Mouse (Mus musculus) cortical plate, adult 2 months (tissue): ENCODE results near the gene Pwp1. TPM values are rescaled to one million over a fixed set of nuclear protein-coding genes. Genes with fewer than 3 reads are reported as not detected.
A peak's percentile ranks its signal among the peaks of the same experiment; 100 is the strongest.

Experiments
- H3K27ac ChIP-seq: fragments of 200-500 bp; 2 replicates; pipeline ENCODE4 v1.5.1; 2012; ENCODE audit warnings: low read length, control low read depth, inconsistent platforms; ENCODE audit not compliant: insufficient read depth
- H3K4me1 ChIP-seq: fragments of 200-500 bp; 2 replicates; pipeline ENCODE4 v1.6.1; 2011; ENCODE audit warnings: low read length; ENCODE audit not compliant: control insufficient read depth, insufficient read depth
- H3K4me3 ChIP-seq: fragments of 200-500 bp; 2 replicates; pipeline ENCODE4 v1.5.1; 2011; ENCODE audit warnings: mild to moderate bottlenecking, low read length, control low read depth; ENCODE audit not compliant: insufficient read depth
- CTCF ChIP-seq: fragments of 200-500 bp; IDR thresholded peaks from 2 replicates; pipeline ENCODE4 v1.5.1; 2011; ENCODE audit warnings: mild to moderate bottlenecking, control low read depth, low read length; ENCODE audit not compliant: insufficient read depth; ENCODE audit errors: extremely low read depth
- POLR2A ChIP-seq: fragments of 200-500 bp; IDR thresholded peaks from 2 replicates; pipeline ENCODE4 v1.6.1; 2011; ENCODE audit warnings: mild to moderate bottlenecking, low read length, control low read depth; ENCODE audit not compliant: insufficient read depth; ENCODE audit errors: extremely low read depth
- polyA plus RNA-seq: library from polyadenylated mRNA; depleted of rRNA; stranded (reverse); fragments of >200 nt; gene quantifications from 2 replicates; pipeline ENCODE4 v1.2.3, GENCODE M21; 2012; rRNA removed

Pwp1 gene
- polyA plus RNA-seq, 1 experiment, result 16.5 TPM

GRCm38 (mm10) chr10:85879886-85880486, 50.7 kb downstream of the Pwp1 start:
- Histone ChIP-seq H3K4me1 (no peaks in the 10 kb centered on the region), H3K27ac (no peak overlapping the region), H3K4me3 (no peak overlapping the region)
- TF ChIP-seq POLR2A (no peak), CTCF (no peak)

- H3K27ac ChIP-seq, result peak within 1 kb of the TSS; percentile 59; the same call in 1 of the 2 replicates
- TF ChIP-seq POLR2A (no peak), CTCF (no peak)
- peaks cover 3% of the 10 kb centered on the region; the same call in 1 of the 2 replicates for H3K4me1 ChIP-seq
- H3K4me3 ChIP-seq, result peak within 1 kb of the TSS; percentile 37
These were observed 87.4 kb downstream of the Pwp1 start, which contains the start of gene Prdm4 for GRCm38 (mm10) chr10:85916498-85917309. TSS of gene Prdm4 (minus strand) at chr10:85917142.

GRCm38 (mm10) chr10:85927676-85928445, 98.6 kb downstream of the Pwp1 start, which contains the start of gene Ascl4:
TSS of gene Ascl4 (plus strand) at chr10:85927681.
- TF ChIP-seq CTCF, result no peak
- no peak for TF ChIP-seq POLR2A
- peaks cover 4% of the 10 kb centered on the region for H3K4me1 ChIP-seq
- H3K4me3 ChIP-seq, result peak within 1 kb of the TSS; percentile 39
- no peak within 1 kb of the TSS for H3K27ac ChIP-seq

GRCm38 (mm10) chr10:85928499-85929207, 99.4 kb downstream of the Pwp1 start:
- Histone ChIP-seq H3K4me1 (peaks cover 4% of the 10 kb centered on the region), H3K4me3 (peak overlapping the region; percentile 39), H3K27ac (no peak overlapping the region)
- peak; percentile 18; the same call in 1 of the 2 replicates for TF ChIP-seq CTCF
- peak; percentile 52; the same call in 1 of the 2 replicates for TF ChIP-seq POLR2A

- H3K4me1 ChIP-seq, result peaks cover 4% of the 10 kb centered on the region
- H3K27ac ChIP-seq, result no peak overlapping the region
- peak overlapping the region; percentile 39 for H3K4me3 ChIP-seq
- no peak for TF ChIP-seq CTCF
- no peak for TF ChIP-seq POLR2A
These were observed 99.9 kb downstream of the Pwp1 start for GRCm38 (mm10) chr10:85929208-85929591.

GRCm38 (mm10) chr10:85929962-85930361, 100.7 kb downstream of the Pwp1 start:
- TF ChIP-seq POLR2A (no peak), CTCF (no peak)
- Histone ChIP-seq H3K4me3 (no peak overlapping the region), H3K27ac (no peak overlapping the region), H3K4me1 (peaks cover 4% of the 10 kb centered on the region)

GRCm38 (mm10) chr10:85936280-85936965, 107.1 kb downstream of the Pwp1 start:
- no peak for TF ChIP-seq POLR2A
- no peak for TF ChIP-seq CTCF
- no peaks in the 10 kb centered on the region for H3K4me1 ChIP-seq
- H3K4me3 ChIP-seq, result no peak overlapping the region
- H3K27ac ChIP-seq, result no peak overlapping the region

Other genes with a start within 250 kb of the Pwp1 start
- gene Prdm4, start 87.6 kb downstream of the Pwp1 start, polyA plus RNA-seq, result 26.6 and 29.5 TPM in 2 replicates
- 0.29 and 0.53 TPM in 2 replicates for gene Ascl4, start 98.2 kb downstream of the Pwp1 start, polyA plus RNA-seq
- gene Rtcb, start 128.3 kb downstream of the Pwp1 start, polyA plus RNA-seq, result 113 and 115 TPM in 2 replicates
- 0.17 and 0.23 TPM in 2 replicates for gene Bpifc, start 182.4 kb downstream of the Pwp1 start, polyA plus RNA-seq
- 35.8 and 38.2 TPM in 2 replicates for gene Fbxo7, start 192.5 kb downstream of the Pwp1 start, polyA plus RNA-seq